Mouse (Mus musculus) gonadal fat pad, adult 2 months (tissue): ENCODE results near the gene Fam129a. TPM values are rescaled to one million over a fixed set of nuclear protein-coding genes. Genes with fewer than 3 reads are reported as not detected.

ENCODE experiments used
- DNase-seq: peaks from one replicate; pipeline ENCODE4 v3.0.0-alpha.2; 2012; ENCODE audit warnings: low read depth
- polyA plus RNA-seq: library from polyadenylated mRNA; depleted of rRNA; stranded (reverse); fragments of >200 nt; gene quantifications from 2 replicates; pipeline ENCODE4 v1.2.3, GENCODE M21; 2012

Gene Fam129a
- polyA plus RNA-seq, 1 experiment = 11.6 TPM

DNA sequence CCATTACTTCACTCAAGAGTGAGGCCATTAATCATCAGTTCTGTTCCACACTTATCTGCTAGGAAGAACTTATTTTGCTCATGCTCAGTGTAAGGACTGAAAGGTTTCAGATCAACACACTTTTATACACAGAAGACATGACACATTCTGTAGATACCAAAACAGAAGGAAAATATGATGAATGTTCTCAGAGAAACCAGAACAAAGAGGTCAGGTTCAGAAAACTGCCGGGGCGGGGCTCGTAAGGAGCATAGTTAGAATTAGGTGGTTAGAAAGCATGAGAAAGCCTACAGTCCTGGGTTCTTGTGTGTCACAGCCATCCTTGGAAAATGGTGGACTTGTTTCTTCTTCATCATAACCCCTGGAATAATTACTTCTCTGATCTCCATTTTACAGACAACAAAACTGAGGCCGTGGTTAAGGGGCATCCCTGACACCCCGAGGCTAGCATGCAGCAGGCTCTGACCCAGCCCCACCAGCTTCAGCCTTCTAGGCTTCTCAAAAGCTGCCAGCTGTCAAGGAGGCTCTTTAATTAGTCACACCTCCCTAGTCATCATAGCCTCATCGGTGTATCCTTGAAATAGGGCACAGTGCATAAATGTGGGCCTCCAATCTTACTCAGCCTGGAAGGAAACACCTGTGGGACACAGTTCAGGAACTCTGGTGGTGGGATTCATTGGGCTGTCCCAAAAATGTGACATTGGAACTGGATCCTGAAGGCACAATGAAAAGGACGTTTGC is 127.1 kb downstream of the Fam129a start:
- DNase-seq = no peak

DNA sequence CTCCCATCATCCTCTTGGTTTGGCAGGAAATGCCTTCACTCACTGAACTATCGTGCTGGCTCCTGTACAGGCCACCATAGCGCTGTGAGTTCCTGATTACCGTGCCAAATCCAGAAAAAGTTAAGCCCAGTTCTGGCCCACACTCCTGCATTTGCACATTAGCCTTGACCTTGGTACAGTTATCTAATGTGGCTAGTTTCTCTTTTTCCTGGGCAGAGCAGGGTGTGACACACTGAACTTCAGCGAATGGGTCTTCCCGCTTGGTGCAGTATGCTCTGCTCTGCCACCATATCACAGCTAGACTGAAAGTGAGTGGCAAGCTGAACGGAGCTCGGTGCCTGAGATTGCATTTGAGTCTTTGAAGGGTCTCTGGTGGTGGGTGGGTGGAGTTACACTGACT is 128.4 kb downstream of the Fam129a start:
- DNase-seq = no peak

DNA sequence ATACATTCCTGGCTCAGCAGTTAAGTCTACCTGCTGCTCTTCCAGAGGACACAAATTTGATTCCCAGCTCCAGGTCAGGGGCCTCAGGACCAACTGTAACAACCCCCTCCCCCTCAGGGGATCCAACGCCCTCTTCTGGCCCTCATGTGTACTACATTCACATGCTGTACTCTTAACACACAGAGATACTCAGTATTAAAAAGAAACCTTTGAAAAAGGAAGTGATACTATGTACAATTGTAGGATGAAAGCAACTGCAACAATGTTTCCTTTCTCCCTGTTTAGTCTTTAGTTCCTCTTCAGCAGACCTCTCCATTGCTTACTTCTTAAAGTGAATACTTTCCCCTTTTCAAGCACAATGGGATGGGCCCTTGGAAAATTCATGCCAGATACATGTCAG is 131.8 kb downstream of the Fam129a start:
- no peak for DNase-seq

DNA sequence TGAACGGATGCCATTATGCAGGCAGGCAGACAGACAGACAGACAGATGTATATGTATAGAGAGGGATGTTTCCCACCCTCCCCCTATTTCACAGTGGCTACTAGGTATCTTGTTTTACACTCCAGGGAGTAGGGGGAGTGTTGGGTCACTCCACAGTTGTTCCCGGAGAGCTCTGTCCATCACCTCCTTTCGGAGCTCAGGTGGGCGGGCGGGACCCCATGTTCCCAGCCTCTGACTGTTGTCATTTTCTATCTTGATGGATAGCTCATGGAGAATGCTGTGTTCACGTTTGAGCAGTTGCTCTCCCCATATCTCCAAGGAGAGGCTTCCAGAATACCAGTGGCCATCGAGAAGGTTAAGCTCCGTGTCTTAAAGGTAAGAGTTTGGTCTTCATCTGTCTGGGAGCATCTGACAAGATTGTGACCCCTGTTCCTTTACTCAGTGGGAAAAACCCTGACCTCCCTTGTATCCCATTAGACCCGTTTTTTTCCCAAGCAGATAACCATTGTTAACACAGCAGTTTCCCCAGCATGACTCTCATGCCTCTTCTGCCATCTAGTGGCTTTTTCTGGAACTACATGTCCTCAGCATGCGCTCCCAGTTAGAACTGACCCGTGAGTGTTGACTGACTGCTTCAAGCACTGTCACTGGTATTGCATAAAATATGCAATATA is 134.9 kb downstream of the Fam129a start:
- no peak for DNase-seq

DNA sequence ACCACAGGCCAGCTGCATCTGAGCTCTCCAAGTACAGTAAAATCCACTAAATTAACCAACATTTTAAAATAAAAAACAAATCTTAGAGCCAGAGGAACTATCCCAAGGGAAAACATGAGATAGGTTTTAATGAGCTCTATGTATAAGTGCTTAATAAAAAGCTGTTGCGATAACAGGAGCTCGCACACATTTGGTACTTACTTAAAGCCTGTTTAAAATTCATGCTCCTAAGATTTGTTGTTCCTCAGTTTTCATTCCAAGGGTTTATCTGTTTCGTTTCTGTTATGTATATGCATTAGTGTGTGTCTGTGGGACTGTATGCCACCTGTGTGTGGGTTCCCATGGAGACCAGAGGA is 135.4 kb downstream of the Fam129a start:
- no peak for DNase-seq

DNA sequence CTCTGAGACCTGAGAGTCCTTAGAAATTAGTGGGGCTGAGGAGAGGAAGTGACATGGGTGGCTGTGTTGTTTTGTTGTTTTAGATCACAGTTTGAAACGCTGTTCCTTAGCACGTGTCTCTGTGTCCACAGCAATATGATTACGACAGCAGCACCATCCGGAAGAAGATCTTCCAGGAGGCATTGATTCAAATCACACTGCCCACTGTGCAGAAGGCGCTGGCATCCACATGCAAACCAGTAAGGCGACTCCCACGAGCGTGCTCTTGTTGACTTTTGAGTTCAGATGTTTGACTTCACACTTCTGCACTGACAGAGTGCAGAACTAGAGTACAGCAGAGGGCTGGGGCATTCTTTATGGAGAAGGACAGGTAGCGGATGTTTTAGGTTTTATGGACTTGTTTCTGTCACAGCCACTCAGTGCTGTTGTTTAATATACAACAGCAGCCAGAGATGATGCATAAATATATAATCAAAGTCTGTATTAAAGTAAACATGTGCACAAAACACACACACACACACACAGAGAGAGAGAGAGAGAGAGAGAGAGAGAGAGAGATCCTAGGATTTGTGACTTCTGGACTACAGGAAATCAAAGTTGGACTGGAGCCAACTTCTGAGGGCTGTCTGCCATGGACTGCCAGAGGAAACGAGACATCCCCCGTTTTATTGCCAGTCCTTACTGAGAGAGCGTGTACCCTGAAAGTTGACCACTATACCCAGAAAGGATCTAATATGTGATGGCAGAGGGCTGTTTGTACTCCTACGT is 138.2 kb downstream of the Fam129a start:
- DNase-seq = no peak

DNA sequence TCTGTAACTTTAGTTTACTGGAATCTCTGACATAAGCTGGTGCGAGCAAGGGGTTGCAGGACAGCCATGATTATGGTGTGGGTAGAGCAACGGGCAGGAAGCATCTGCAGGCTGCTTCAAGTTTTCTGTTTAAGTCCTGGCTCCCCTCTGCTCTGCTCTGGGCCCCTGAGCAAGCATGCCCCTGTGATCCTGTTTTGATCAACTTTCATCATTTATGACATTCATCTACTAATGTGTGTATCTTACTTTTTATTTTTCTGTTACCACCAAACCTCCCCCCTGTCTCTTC is 138.7 kb downstream of the Fam129a start:
- DNase-seq = no peak

DNA sequence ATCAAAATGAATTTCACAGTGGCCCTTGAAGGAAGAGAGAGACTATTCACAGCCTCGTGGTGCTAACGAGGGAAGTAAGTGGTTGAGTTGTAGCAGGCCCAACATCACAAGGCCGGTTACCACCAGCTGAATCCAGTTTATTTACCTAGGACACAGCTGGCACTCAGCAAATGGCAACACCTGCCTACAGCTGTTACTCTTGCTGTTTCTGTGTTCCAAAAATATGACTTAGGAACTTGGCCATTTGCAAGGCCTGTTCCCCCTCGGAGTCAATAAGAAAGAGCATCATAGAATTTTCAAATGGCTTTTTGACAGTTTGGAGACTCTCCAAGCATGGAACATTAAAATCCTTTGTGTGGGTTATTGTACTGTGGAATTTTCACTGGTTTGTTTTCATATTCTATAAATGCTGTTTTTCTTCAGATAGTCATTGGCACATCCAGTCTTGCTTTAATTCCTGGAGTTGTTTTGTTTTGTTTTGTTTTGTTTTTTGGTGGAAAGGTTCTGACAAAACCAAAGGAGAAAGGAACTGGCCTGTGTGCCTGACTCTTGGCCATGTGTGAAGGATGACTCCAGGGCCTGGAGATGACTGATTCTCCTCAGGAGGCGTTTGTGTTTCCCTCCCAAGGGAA is 139.6 kb downstream of the Fam129a start:
- DNase-seq = no peak

DNA sequence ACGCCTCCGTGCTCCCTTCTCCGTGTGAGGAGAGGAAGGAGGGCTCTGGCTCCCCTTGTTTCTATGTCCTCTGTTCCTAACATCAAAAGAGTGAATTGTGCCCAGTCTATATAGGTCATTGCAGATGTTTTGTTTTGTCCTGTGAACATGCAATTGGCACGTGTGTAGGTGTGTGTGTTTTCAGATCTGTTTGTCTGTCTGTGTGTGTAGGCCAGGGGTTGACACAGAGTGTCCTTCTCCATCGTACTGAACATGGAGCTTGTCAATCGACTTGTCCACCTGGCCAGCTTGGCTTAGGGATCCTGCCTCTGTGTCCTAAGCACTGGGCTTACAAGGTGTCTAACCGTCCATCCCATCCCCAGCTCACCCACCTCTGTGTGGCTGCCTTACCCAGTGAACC is 140.1 kb downstream of the Fam129a start:
- no peak for DNase-seq

DNA sequence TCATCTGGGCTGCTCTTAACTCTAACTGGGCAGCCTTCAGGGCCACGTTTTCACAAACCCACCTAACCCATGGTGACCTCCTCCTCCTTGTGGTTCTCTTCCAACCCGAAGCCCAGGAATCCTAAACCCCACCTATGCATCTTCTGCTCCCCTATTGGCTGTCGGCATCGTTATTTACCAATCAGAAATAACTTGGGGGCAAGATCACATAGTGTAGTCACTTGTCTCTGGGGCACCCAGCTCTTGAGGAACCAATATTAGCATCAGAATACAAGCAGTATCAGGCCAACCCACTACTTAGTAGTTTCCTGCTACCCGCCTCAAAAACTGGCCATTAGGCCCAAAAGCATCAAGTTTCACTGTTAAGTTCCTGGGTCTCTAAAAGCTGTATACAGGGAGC is 141.7 kb downstream of the Fam129a start:
- DNase-seq = no peak

DNA sequence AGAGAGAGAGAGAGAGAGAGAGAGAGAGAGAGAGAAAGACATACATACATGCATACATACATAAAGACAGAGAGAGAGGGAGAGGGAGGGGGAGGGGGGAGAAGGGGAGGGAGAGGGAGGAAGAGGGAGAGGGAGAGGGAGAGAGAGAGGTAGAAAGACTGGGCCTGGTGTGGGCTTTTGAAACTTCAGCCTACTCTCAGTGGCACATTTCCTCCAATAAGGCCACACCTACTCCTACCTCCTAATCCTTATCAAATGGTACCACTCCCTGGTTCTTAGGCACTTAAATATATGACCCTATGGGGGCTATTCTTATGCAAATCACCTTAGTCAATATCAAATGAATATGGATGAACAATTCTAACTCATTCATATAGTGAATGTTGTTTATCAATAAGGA is 142.6 kb downstream of the Fam129a start:
- no peak for DNase-seq

DNA sequence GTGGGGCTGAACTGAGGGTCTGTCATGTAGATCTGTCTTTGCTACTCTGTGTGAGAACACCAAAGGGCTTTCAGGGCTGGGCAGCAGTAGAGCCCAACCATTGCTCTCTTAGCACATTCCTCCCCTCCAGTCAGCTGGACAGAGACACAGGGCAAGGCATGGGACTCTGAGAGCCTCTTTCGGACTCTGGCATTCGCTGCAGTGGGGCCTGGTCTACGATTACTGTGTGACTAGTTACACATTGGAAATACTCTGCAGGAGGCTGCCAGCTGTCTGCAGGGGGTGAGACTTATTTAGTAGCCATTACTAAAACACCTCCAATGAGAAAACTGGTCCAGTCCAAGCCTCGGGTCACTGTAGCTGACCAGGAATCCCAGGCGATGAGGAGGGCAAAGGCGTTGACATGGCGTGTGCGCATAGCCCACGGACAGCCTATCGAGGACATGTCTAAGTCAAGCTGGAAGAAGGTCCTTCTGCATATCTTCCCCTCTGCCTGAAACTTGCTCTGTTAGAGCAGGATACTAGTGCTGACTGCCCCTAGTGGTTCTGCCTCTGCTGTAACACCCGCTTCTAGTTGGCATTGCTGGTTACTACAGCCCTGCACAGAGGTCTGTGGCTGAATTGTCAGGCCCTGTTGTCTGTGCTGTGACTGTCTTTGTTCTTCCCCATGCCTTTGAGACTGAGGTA is 145.2 kb downstream of the Fam129a start:
- no peak for DNase-seq

DNA sequence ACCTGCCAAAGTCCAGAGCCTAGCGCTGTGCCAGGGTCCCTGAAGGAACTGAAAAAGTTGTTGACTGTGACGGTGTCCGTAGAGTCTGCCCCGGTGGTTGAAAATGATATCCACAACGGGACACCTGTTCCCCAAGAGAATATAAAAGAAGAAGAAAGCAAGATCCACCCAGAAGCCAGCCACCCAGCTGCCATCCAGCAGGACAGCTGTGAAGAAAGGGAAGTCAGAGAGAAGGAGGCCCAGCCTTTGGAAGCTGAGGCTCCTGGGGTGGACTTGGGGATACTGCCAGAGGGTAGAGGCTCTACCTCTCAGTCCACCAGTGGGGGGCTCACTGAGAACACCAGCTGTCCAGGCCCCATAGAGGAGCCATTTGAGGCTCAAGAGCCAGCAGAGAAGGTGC is 146.6 kb downstream of the Fam129a start:
- DNase-seq = no peak

DNA sequence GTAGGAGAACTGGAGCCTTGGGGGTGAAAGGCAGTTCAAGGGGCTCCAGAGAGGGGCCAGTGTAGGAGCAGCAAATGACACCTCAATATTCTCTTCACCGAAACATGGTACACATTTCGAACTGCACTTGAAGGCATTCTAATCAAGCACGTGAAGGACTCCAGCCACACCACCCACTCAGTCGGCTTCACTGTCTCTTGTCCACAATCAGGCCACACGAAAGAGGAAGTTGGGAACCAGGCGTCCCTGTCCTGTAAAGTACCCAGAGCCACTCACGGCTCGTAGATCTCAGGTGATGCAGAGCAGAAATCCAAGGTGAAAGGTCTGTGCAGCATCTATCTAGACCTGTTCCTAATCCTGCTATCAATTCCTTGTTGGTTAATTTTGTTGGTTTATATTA is 147.6 kb downstream of the Fam129a start:
- no peak for DNase-seq

DNA sequence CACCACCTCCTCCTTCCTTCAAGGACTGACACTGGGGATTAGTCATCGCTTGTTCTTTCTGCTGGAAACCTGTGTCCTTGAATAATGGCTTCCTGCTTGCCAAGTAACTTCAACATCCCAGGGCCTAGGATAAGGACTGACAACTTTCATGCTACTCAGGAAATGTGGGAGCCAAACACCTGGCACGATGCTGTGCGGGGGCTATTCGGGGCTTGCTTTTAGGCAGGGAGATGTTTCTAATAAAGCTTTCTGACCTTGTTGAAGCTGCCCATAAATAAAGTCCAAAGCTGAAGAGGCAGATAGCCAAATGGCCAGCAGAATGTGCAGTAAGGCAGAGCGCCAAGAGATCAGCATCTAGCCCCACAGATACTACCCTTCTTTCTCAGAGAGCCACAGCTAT is 148.9 kb downstream of the Fam129a start:
- DNase-seq = no peak

DNA sequence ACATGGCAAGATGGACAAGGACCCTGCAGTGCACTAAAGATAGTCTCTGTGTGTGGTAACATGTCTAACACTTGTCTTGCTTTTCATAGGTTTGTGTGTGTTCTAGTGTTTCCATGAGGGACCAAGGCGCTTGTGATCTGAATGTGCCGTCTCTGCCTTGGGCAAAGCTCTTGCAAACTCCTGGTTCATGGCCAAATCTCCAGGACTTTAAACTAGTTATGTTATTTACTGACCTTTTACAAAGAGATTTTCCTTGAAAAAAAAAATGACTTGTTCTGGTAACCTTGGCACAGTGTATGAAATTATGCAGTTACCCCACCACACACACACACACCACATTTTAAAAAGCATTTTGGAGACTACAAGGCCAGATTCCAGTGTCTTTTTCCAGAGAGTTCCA is 149.6 kb downstream of the Fam129a start:
- no peak for DNase-seq

DNA sequence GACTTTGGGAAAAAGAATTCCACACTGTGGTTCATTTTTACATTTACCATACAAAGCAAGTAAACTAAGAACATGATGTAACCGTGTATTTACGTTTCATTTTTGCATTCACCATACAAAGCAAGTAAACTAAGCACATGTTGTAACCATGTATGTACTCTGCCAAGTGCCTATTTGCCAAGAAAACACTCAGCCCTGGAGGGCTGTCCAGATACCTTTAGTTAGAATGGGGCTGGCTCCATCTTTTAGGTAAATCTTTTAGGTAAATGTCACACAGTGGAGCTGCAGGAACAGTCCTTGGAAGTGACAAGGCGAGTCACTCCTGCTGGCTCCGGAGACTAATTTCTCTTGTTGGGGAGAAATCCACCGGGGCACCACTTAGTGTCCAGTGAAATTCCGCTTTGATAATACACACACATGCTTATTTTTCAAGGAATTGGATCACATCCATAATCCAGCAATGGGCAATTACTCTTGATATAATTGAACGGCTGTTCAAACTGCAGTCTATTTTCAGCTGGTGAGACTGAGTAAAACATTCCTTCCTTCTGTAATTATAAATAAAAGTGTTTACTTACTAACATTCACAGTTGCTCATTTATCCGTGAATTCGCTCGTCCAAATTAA is 150.5 kb downstream of the Fam129a start:
- DNase-seq = no peak

DNA sequence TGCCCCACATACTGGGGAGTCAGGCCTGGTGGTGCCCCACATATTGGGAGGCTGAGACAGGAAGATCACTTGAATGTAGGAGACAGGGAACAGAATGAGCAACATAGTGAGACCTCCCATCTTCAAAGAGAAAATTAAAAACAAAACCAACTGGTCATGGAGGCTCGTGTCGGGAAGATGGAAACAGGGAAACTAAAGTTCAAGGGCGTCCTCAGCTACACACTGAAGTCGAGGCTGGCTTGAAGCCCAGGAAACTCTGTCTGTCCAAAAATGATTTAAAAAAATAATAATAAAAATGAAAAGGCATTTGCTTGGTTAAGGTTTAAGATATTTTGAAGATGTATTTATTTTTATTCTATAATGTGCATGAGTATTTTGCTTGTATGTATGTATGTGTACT is 152.8 kb downstream of the Fam129a start:
- DNase-seq = no peak

DNA sequence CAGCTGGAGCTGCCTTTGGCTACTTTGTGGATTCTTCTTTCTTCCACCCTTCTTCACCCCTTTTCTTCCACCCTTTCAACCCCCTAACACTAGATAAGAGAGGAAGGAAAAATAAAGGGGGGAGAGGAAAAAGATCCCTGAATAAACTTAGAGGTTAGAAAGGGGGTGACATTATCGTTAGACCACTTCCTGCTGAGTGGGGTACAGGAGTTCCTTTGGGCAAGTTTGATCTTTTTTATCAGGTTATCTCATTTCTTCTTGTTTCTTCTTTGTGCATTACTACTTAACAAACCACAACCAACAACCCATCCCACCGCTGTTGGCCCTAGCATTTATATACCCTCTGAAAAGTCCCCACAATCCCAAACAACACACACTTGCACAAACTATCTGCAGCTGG is 154.6 kb downstream of the Fam129a start:
- DNase-seq = no peak

DNA sequence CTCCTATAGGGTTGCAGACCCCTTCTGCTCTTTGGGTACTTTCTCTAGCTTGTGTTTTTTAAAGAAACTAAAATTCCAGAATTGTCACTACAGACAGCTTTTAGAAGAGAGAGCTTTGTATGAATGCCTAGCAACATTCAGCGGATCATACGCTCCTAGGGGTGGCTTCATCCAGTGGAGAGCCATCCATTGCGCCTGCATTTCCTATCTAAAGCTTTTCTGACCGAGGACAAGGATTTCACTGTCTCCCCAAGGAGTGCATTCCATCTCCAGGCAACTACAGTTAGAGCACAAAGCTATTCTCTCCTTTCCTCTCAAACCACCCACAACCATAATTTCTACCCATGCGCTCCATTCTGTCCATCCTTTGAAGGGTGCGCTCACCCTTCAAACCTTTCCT is 155.4 kb downstream of the Fam129a start:
- no peak for DNase-seq

DNA sequence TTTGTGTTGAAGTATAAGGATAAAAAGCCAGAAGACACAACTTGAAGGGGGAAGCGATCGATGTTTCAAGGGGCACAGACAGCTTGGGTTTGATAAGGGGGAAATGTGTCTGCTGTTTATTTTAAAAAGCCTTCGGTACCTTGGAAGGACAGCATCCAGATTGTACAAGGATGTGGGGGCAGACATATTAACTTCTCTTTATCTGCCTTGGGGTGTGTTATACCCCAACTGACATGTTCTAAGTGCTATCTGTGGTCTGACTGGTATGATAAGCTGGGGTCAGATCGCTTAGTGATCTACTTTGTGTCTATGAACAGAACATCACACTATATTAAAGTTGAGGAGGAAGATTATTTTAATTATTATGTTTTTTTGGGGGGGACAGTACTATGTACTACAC is 157.2 kb downstream of the Fam129a start:
- DNase-seq = no peak

DNA sequence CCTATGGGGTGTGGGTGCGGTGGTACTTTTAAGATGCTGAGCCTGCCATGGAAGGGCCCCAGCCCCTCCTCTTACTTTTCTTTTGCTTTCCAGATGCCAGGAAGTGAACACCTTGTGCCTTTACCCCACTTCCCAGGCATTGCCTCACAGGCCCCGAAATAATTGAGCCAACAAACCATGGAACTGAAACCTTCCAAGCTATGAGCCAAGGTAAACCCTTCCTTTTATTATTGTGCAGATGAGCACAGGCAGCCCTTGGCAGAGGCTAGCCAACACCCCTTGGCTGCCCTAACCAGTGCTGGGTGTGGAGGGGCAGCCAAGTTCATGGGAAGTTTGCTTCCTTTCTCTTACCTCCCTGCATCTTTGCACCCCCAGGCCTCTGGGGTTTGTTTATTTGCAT is 166.2 kb downstream of the Fam129a start:
- DNase-seq = no peak
